Mouse (Mus musculus) kidney, adult 2 months (tissue): ENCODE results near the gene Dnajc4. TPM values are rescaled to one million over a fixed set of nuclear protein-coding genes. Genes with fewer than 3 reads are reported as not detected.
A peak's percentile ranks its signal among the peaks of the same experiment; 100 is the strongest.

Source experiments
- DNase-seq: peaks from one replicate; pipeline ENCODE4 v3.0.0; 2021
- H3K27ac ChIP-seq: fragments of 200-500 bp; 2 replicates; pipeline ENCODE4 v1.5.1; 2012; ENCODE audit warnings: low read depth, low read length, control low read depth, inconsistent platforms; ENCODE audit not compliant: insufficient read depth
- H3K27me3 ChIP-seq: fragments of 200-500 bp; replicated peaks from 2 replicates; pipeline ENCODE4 v1.6.1; 2012; ENCODE audit warnings: mild to moderate bottlenecking, moderate library complexity, low read length, inconsistent platforms; ENCODE audit not compliant: control insufficient read depth, insufficient read depth
- H3K36me3 ChIP-seq: fragments of 200-500 bp; 2 replicates; pipeline ENCODE4 v1.6.1; 2012; ENCODE audit warnings: mild to moderate bottlenecking, moderate library complexity, low read length, inconsistent platforms; ENCODE audit not compliant: control insufficient read depth, insufficient read depth
- H3K4me1 ChIP-seq: fragments of 200-500 bp; 2 replicates; pipeline ENCODE4 v1.6.1; 2011; ENCODE audit warnings: low read length; ENCODE audit not compliant: control insufficient read depth, insufficient read depth
- H3K4me3 ChIP-seq: fragments of 200-500 bp; 2 replicates; pipeline ENCODE4 v1.5.1; 2011; ENCODE audit warnings: mild to moderate bottlenecking, low read depth, low read length, control low read depth; ENCODE audit not compliant: insufficient read depth
- CTCF ChIP-seq: fragments of 200-500 bp; conservative IDR thresholded peaks from 2 replicates; pipeline ENCODE4 v1.5.1; 2011; ENCODE audit warnings: low read depth, mild to moderate bottlenecking, control low read depth, low read length, moderate library complexity, mixed read lengths; ENCODE audit not compliant: insufficient read depth, insufficient read length
- POLR2A ChIP-seq: fragments of 200-500 bp; IDR thresholded peaks from one replicate; pipeline ENCODE4 v1.6.1; 2011; ENCODE audit warnings: low read depth, low read length, control low read depth
- WGBS: fragments of 180-500 bp; shearing (Covaris S2); methylation state at CpG from one replicate; pipeline ENCODE4 v1.1.7; 2018; 5-methylcytosine and 5-hydroxymethylcytosine counted together
- polyA plus RNA-seq: library from polyadenylated mRNA; depleted of rRNA; stranded (reverse); fragments of >200 nt; gene quantifications from 2 replicates; pipeline ENCODE4 v1.2.3, GENCODE M21; 2012

The Dnajc4 gene
- polyA plus RNA-seq, 1 experiment, result 50.1 TPM

DNA sequence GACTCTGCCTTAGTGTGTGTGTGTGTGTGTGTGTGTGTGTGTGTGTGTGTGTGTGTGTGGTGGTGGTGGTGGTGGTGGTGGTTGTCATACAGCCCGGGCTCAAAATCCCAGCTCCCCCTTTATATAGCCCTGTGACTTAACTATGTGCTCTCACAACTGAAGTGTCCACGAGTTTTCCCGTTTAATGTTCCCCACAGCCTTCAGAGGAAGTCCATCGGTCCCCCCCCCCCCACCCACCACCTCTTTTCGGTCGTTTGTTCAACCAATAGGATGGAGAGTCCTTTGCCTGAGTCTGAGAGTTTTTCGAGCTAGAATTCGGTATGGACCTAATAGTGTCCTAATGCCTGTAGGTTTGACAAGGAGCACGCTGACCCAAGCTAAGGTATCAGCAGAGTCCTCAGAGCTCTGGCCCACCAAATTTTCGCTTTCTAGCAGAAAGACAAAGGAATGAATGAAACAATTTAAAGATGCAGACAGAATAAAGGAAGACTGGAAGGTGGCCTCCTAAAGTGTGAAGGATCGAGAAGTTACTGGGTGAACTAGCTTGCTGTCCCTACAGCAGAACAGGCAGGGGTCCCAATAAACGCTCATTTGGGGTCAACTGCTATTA lies 18.7 kb downstream of the Dnajc4 start:
- Histone ChIP-seq H3K4me1 (peaks cover 16% of the 10 kb centered on the region; the same call in 1 of the 2 replicates), H3K36me3 (no peaks in the 10 kb centered on the region), H3K27me3 (no peaks in the 10 kb centered on the region), H3K4me3 (no peak overlapping the region), H3K27ac (no peak overlapping the region)
- TF ChIP-seq POLR2A, result no peak
- no peak for TF ChIP-seq CTCF
- WGBS, result 38% methylated on average over 12 of the region's 12 CpGs
- no peak for DNase-seq

DNA sequence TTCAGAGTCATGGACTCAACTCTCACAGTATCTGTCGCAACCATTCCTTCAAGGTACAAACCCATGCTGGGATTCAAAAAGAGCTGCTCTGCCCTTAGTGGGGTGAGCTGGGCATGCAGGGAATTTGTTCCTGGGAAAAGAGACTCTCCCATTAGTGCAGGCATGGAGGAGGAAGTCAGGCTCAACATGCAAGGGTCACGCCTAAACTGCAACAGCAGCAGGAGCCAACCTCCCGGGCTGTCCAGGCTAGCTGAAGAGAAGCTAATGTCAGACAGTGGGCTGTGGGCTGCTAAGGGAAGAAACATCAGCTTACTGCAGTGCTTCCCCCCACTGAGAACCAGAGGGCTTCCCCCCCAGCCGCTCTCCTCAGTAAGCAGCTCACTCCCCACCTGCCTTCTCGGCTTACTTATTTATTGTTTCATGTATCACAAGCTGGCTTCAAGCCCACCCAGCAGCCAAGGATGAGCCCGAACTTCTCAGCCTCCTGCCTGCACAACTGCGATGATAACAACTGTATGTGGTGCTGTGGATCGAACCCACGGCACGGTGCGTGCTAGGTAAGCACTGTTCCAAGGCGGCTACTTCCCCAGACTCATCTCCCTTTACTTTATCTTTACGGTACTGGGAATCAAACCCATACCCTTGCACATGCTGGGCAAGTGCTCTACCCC lies 20.0 kb downstream of the Dnajc4 start:
- Histone ChIP-seq H3K4me3 (no peak overlapping the region), H3K36me3 (no peaks in the 10 kb centered on the region), H3K27me3 (no peaks in the 10 kb centered on the region), H3K27ac (no peak overlapping the region), H3K4me1 (peaks cover 16% of the 10 kb centered on the region; the same call in 1 of the 2 replicates)
- TF ChIP-seq POLR2A (no peak), CTCF (no peak)
- no peak for DNase-seq
- 84% methylated on average over 13 of the region's 13 CpGs for WGBS

DNA sequence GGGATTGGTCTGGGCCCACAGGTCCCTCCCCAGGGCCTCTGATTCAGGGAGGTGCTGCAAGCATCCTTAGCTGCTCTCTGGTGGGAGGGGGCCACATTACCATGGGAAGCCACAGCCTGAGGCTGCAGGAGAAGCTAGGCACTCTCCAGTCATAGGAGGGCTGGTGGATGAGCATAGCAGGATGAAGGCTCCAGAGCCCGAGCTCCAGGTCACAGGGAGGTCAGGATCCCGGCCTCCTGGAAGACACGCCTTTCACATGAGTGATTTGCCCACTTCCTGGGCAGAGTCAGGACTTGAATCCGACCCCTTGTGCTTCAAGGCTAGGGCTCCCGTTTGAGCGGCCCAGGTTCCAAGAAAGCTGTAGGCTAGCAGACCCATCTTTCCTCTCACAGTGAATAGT lies 20.7 kb downstream of the Dnajc4 start:
- Histone ChIP-seq H3K4me1 (peaks cover 14% of the 10 kb centered on the region; the same call in 1 of the 2 replicates), H3K36me3 (no peaks in the 10 kb centered on the region), H3K4me3 (no peak overlapping the region), H3K27me3 (no peaks in the 10 kb centered on the region), H3K27ac (no peak overlapping the region)
- TF ChIP-seq POLR2A (no peak), CTCF (no peak)
- 40% methylated on average over 6 of the region's 6 CpGs for WGBS
- no peak for DNase-seq

DNA sequence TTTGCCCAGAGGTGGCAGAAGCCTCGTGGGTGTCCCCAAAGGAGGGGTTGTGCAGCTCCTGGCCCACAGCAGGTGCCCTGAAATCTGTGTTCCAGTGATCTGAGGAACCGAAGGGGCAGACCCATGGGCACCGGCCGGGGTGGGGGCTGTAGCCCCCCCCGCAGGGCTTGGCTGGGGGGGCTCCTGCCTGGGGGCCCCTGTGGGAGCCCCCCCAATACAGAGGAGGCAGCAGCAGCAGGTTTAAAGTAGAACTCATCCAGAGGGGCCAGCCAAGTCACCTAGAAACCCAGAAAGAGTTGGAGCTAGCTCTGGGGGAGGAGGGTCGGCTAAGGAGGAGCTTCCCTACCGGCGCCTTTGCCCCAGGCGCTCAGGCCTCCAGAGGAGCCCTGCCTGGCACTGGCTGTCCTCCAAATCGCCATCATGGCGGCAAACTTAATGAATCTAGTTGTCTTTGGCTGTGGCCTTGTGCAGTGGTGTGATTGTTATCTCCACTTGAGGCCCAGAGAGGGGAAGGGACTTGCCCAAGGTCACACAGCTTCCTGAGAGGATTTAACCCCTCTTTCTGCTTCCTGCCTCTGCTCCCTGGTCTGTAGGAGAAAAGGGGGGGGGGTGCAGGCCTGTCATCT lies 21.8 kb downstream of the Dnajc4 start:
- no peak overlapping the region for H3K4me3 ChIP-seq

DNA sequence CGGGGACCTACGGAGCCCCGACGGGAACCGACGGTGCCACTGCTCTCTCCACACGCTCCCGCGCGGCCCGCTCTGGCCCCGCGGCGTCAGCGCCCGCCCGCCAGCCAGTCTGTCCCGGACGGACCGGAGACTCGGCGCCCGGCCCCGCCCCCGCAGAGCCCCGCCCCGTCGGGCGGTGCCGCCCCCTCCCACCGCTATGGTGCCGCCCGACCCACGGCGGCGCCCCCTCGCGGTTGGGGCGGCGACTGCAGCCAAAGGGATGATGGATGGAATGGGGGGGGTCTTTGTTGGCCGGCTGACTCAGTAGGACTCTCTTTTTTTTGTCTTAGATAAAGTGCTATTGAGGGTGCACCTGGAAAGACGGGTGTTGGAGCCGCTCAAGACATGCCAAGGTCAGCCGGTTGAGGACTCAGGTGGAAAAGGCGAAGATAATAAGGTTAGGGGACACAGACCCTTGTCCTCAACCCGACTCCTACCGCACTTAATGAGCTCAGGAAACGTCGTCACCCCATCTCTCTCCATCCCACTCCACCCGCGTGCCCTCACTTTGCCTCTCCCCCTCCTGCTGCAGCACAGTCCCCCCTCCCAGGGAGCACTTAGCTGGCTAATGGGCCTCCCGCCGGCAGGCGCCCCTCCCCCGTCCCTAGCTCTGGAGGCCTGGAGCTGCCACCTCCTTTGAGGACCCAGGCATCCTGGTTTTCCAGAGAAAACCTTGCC lies 22.5 kb downstream of the Dnajc4 start:
- Histone ChIP-seq H3K36me3 (peaks cover 1% of the 10 kb centered on the region; the same call in 1 of the 2 replicates), H3K27me3 (no peaks in the 10 kb centered on the region), H3K27ac (peak overlapping the region; percentile 37; the same call in 1 of the 2 replicates), H3K4me3 (peak overlapping the region; percentile 81), H3K4me1 (peaks cover 8% of the 10 kb centered on the region; the same call in 1 of the 2 replicates)
- no peak for TF ChIP-seq POLR2A
- TF ChIP-seq CTCF, result peak; percentile 63
- peak; percentile 81 for DNase-seq
- WGBS, result 1% methylated on average over 54 of the region's 55 CpGs

More for the DNA sequence above, 21.8 kb downstream of the Dnajc4 start:
- 26% methylated on average over 11 of the region's 11 CpGs for WGBS
- H3K4me1 ChIP-seq, result peaks cover 8% of the 10 kb centered on the region; the same call in 1 of the 2 replicates
- TF ChIP-seq CTCF (no peak), POLR2A (no peak)
- no peak overlapping the region for H3K27ac ChIP-seq
- peaks cover under 1% of the 10 kb centered on the region; the same call in 1 of the 2 replicates for H3K36me3 ChIP-seq
- DNase-seq, result no peak
- no peaks in the 10 kb centered on the region for H3K27me3 ChIP-seq

DNA sequence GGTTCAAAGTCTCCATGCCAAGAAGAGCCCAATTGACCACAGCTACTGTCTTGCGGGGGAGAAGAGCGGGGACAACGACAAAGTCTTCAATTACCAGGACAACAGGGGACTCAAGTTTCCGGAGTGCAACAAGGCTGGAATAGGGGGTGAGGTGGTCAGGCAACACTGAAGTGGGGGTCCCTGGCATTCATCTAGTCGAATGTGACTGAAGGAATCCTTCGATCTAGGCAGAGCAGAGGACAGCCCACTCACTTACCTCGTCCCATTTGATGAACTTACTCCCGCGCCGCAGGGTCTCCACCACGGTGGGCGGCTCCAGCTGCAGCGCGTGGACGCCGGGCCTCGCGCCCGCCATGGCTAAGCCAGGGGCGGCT lies 23.1 kb downstream of the Dnajc4 start:
- no peak for DNase-seq
- TF ChIP-seq CTCF, result no peak
- TF ChIP-seq POLR2A, result no peak
- Histone ChIP-seq H3K27me3 (no peaks in the 10 kb centered on the region), H3K4me3 (peak overlapping the region; percentile 81), H3K36me3 (peaks cover 1% of the 10 kb centered on the region; the same call in 1 of the 2 replicates), H3K27ac (0 out of 2 replicates have a peak overlapping the region, but pooled peaks have one; percentile 37), H3K4me1 (peaks cover 8% of the 10 kb centered on the region; the same call in 1 of the 2 replicates)
- under 1% methylated on average over 20 of the region's 20 CpGs for WGBS
